Mouse (Mus musculus): ENCODE measurements around the gene Rpl28.

Rpl28 gene

DNA sequence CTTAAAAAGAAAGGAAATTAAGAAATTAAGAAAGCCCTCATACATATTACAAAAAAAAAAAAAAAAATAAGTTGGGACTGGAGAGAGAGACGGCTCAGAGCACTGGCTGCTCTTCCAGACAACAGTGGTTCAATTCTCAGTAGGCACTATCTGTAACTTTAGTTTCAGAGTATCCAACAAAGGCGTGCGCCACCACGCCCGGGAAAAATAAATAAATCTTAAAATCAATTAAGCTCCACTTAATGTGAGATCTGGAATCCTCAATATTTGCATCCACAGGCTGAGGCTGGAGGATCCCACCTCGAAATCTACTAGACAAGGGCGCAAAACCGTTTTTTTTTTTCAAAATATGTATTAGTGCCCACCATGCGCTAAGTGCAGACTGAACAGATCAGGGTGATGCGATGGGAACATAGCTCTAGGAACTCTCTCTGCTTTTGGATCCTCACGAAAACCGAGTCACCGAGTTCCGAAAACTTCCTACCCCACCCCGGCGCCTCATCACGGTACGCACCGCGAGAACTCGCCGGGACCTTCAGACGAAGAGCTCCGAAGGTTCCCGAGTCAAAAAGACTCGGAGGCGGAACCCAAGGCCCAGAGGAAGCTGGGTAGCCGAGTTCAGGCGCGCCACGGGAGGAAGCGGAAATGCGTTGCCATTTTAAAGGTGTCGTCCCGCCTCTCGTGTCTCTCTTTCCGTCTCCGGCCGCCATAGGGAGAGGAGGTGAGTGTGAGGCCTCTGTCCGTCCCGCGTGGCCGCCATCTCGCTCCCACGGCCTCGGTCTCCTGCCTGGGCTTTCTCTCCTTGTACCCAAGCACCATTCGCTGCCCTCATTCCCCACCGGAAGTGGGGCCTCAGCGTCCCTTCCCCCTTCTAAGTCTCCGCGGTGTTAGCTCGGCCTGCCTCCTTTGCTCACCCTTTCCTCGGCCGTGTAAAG is at the start of gene Rpl28:
Gene Rpl28, plus strand, starts transcription at position 597 of the 935 bp plus-strand sequence.
- in situ Hi-C loops (cut with MboI, MseI): no loop called here

DNA sequence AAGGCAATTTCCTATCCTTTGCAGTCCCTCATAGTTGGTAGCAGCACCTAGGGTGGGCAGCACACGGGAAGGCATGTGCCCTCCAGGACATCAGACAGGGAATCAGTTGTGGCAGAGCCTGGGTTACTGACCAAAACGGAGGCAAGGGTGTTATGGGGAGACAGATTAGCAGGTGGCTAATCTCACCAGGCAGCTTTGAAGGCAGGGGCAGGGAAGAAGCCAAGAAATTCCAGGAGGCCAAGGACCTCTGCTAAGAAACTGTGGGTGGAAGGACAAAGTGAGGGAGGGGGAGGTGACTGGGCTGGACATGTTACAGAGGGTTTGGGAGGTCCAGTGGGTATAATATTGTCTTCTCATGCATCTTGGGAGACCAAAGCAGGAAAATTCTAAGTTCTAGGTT is 49.3 kb upstream of the Rpl28 start:
- in situ Hi-C loops (cut with MboI, MseI): no loop called here

- in situ Hi-C loops (cut with MboI, MseI): no loop called here
Observed at GRCm38 (mm10) chr7:4744886-4745285, 47.8 kb upstream of the Rpl28 start.

DNA sequence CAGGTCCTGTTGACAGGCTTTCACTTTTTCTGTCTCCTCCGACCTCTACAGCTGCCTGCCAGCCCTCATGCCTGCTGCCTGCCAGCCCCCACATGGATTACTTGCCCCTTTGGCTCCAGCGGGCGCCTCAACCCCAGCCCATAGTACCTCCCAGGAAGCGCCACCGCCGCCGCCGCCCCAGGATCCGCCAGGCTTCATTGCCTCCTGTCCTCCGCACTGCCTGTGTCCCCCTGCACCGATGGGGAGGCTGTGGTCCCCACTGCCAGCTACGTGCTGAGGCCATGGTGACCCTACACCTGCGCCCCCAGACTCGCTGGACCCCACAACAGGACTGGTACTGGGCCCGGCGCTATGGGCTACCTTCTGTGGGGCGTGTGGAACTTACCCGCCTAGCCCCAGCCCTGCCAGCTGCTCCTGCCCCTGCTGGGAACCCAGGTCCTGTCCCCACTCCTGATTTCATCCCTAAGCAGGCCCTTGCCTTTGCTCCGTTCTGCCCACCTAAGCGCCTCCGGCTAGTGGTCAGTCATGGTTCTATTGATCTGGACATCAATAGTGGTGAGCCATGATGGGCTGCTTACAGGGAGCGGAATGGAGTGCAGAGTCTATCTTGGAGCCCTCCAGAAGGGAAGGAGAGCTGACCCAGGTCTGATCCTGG is 46.2 kb upstream of the Rpl28 start:
- in situ Hi-C loops (cut with MboI, MseI): no loop called here

DNA sequence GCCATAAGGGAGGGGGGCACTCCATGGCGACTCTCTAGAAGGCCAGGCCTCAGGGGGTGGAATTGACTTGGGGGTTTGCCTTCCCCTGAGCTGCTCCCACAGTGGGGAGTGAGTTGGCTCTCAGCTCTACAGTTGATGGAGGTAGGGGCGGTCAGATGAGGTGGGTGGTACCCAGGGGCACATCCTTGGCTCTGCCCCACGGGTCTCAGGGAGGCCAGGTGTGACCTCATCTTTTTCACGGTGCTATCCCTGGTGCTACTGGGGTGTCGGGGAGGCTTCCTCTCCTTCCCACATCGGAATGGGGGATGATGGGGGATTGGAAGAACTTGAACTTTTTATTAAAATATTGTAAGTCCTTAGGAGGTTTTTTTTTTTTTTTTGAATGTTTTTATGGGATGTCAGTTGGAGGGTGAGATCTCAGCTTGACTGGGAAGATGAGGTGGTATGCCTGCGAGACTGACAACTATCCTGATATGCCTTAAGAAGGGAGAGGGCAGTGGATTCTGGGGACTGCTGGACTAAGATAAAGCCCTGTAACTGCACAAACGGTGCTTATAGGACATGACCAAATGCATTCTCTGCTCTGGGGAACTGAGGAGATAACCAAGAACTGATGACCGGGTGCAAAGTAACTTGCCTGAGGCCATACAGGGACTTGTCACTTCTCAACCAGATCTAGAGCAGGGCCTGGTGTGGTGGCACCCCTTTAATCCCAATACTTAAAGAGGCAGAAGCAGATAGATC is 45.3 kb upstream of the Rpl28 start:
- in situ Hi-C loops (cut with MboI, MseI): no loop called here

GRCm38 (mm10) chr7:4748321-4748720 is 44.4 kb upstream of the Rpl28 start:
- in situ Hi-C loops (cut with MboI, MseI): no loop called here

- in situ Hi-C loops (cut with MboI, MseI): no loop called here
Observed at GRCm38 (mm10) chr7:4749169-4749568, 43.5 kb upstream of the Rpl28 start.

DNA sequence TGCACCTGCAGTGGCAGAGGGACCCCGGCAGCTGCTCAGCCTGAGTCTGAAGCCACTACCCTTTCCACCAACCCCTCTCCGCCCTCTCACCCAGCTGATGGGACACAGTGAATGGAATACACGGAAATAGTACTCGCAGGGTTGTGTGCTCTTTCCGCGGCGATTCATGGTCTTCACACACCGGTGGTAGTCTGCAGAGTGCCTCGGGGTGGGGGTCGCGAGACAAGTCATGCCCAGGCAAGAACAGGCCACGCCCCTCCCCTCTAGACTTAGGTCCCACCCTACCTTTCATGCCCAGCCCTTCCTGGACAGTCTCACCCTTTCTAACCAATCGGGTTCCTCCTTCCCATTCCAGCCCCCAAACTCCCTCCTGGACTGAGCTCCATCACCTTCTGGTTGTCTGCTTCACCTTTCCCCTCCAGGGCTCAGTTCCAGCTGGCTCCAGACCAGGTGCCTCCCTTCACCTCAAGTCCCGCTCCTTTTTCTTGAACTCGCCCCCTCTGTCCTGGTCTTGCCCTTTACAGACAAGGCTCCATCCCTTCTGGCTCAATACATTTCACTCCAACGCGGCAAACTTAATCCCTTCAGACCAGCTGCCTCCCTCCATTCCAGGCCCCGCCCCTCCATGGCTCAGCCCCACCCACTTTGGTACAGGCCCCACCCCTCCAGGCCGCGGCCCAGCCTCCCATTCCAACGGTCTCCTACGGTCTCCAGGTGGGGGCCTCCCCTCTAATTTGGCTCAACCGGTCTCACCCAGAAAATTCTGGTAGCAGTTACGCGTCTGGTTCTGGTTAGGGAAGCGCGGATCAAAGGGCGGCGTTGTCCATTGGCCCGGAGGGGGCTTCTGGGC is 40.5 kb upstream of the Rpl28 start:
- in situ Hi-C loops (cut with MboI, MseI): loop anchor here (5.0 kb wide), 1 partner anchor 50 kb away; no protein-coding TSS in a partner anchor

DNA sequence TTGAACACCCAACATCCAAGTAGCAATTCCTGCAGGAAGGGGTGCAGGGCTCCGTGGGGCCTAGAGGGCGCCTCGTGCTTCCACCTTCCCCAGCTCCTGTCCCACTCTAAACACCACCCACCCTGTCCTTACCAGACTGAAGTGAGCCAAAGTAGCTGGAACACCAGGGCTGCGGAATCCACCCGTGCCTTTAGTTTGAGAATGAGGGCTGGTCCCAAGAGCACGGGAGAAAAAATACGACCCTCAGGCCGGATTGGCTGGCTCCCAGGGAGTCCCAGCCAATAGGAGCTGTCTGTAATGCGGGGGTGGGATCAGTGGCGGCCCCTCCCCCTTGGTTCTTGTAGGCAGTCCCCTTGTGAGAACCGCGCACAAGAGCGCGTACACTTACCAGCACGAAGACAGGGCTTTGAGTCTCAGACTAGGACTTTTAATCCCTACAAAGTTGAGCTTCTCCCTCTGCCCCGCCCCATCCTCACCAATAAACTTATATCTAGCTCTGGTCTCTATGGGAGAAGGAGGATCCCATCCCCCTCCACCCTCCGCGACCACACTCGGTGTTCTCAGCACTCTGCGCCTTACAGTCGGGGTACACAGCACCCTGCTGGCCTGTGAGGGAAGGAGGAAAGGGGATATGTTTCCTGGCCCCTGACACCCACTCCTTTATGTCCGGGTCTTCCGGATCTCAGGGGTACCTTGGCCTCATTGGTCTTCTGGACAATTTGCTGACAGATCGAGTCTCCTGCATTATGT is 39.7 kb upstream of the Rpl28 start, which contains the start of gene Cox6b2:
Gene Cox6b2, minus strand, starts transcription at position 274 of the 750 bp plus-strand sequence.
- in situ Hi-C loops (cut with MboI, MseI): loop anchor here (5.0 kb wide), 1 partner anchor 51 kb away; no protein-coding TSS in a partner anchor

- in situ Hi-C loops (cut with MboI, MseI): no loop called here
Observed at GRCm38 (mm10) chr7:4759670-4760069, 33.0 kb upstream of the Rpl28 start.

DNA sequence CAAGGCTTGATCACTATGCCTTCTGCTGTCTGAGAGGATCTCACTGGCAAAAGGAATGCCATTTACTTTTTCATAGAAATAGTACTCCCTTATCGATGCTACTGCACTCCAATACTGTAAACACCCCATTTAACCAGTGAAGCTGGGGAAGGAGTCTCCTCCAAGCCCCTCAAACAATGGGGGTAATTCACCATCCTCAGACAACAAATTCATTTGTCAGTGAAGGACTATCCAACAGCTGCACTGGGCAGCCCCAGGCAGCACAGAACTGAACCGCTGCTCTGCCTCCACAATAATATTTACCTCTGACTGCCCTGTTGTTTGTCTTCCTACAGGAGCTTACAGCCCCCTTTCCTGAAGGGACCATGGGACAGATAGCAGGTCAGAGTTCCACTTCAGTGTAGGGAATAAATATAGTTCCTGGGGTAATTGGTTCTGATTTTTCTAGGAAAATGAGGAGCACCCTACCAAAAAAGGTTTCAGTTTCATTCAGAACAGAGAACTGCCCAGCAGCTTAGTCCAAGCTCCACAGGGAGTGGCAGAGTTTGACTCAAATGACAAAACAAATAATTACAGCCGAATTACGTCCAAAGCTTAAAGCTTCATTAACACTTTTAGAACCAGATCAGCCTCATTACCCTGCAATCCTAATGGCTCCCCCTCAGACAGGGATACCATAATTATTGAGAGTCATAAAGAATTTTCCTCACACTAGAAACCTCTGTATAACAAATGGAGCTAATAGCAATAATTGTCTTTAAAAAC is 27.5 kb upstream of the Rpl28 start:
- in situ Hi-C loops (cut with MboI, MseI): no loop called here

- in situ Hi-C loops (cut with MboI, MseI): no loop called here
Observed at GRCm38 (mm10) chr7:4771202-4771601, 21.5 kb upstream of the Rpl28 start, which contains the start of gene Fam71e2. Fam71e2 (minus strand) TSS chr7:4771302.

GRCm38 (mm10) chr7:4776131-4776530 is 16.5 kb upstream of the Rpl28 start:
- in situ Hi-C loops (cut with MboI, MseI): no loop called here

GRCm38 (mm10) chr7:4776861-4777830 is 15.5 kb upstream of the Rpl28 start:
- in situ Hi-C loops (cut with MboI, MseI): no loop called here

- in situ Hi-C loops (cut with MboI, MseI): no loop called here
Observed at GRCm38 (mm10) chr7:4777851-4778637, 14.6 kb upstream of the Rpl28 start.

- in situ Hi-C loops (cut with MboI, MseI): no loop called here
Observed at GRCm38 (mm10) chr7:4779921-4780320, 12.8 kb upstream of the Rpl28 start.

DNA sequence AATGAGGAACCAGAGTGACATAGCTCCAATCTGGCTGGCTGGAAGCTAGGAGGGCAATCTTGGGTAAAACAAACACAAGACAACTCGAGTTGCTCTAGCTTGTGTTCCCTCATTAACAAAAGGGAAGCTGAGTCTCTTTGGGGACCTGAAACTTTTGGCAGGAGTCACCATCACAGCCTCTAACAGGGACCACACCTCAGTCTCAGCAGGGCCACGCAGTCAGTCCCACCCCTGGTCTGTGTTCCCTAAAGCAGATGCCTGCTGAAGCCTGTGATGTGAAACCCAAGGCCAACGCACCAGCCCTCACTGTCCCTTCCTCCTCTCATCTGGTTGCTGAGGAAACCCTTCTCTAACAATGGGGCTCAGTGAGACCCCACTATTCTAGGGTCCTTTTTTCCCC is 10.5 kb upstream of the Rpl28 start:
- in situ Hi-C loops (cut with MboI, MseI): no loop called here

Data from regulatory T cell (primary cell).